Mouse (Mus musculus): ENCODE measurements around the gene Pogz.
"Not testable (repeated sequence)": the region's sequence is repeated elsewhere in the genome, so short reads cannot be mapped to it uniquely, and the experiment has no call there.

Gene Pogz

DNA sequence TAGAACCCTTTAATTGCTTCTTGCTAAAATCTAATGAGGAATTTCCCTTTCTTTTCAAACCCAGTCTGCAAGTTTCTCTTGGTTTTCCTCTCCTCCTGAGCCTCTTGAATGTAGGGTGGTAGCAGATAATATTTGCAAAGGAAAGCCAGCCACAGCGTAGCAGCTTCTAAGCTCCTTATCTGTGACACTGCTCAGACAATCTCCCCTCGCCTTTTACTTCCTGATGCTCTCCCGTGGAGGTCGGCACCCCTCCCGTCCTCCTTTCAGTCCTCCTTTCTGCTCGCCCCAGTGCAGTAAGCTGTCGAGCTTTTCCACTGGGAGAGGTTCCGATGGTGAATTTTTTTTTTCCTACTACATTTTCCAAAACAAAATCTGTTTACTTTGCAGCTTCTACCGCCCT is 5.3 kb upstream of the Pogz start:
- no peak for DNase-seq (ENCODE audit: low read depth in 2 of 2, low spot score in 2 of 2)

DNA sequence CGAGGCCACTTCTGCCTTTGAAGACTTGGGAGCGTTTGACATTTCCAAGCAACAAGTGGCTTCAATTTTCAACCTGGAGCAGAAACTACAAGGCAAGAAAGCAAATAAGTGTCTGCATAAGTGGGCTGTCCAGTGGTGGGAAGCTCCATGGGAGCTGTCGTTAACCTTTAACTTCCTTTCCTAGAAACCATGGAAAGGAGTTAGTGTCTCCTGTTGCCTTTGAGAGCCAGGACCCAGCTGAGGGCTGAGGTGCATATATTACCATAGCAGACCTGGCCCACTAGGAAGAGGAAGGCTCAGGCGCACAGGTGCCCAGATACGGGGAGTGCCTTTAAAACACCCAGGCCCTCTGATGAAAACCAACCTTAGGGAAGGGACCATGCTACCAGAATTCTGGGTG is 4.7 kb upstream of the Pogz start:
- DNase-seq (ENCODE audit: low read depth in 2 of 2, low spot score in 2 of 2): no peak

DNA sequence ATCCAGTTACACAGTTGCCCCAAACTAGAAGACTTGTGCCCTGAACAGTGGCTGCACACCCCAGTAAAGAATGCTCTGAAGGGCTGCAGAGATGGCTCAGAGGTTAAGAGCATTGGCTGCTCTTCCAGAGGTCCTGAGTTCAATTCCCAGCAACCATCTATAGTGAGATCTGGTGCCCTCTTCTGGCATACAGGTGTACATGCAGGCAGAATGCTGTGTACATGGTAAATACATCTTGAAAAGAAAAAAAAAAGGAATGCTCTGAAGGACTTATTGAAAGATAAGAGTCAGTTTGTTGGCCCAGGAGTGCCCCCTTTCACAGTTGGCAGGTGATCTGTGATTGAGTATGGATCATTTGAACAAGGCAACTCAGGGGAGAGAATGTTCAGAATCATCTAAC is 4.0 kb upstream of the Pogz start:
- no peak for DNase-seq (ENCODE audit: low read depth in 2 of 2, low spot score in 2 of 2)

GRCm38 (mm10) chr3:94835396-94835795 is 2.0 kb upstream of the Pogz start:
- DNase-seq (ENCODE audit: low read depth in 2 of 2, low spot score in 2 of 2): no peak

DNA sequence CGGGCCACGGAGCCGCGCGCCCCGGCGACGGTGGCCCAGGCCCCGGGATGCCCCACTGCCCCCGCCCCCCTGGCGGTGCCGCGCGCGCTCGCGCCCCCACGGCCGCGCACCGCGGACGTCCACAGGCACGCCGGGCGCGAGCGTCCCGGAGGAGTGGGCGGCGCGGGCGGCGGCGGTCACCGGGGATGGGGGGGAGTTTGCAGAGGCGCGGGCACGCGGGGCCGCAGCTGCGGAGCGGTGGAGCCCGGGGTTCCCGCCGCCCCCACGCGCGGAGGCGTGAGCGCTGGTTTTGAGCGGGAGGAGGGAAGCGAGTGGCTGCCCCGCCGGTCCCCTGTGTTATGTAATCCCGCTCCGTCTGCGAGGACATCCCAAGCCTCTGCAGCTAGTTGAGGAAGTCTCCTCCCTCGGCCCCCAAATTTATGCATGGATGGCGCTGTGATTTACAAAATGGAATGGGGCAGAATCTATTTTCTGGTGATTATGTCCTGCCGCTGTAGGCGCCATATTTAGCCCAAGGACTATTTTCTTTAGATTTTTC is 661 bp downstream of the Pogz start:
- DNase-seq (ENCODE audit: low read depth in 2 of 2, low spot score in 2 of 2): peak; percentile 68 to 73

GRCm38 (mm10) chr3:94838631-94839030 is 1.3 kb downstream of the Pogz start:
- DNase-seq (ENCODE audit: low read depth in 2 of 2, low spot score in 2 of 2): no peak

DNA sequence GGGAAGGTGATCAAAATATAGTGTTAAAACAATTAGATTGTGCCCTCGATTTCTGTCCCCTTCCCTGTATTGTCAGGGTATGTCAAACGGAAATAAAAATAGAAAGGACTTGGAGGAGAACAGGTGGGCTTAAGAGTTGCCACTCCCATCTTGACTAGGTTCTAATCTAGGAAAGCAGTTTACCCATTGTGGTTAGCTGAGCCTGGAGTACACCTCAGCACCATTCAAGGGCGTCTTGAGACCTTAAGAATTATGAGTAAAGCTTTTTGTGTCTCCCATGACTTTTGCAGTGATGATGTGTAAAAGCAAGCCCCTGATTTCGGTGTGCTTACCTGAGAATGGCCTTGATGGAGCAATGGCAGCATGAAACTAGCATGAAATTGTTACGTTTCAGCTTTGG is 1.7 kb downstream of the Pogz start:
- DNase-seq (ENCODE audit: low read depth in 2 of 2, low spot score in 2 of 2): no peak

GRCm38 (mm10) chr3:94847382-94847781 is 10.0 kb downstream of the Pogz start:
- no peak for DNase-seq (ENCODE audit: low read depth in 2 of 2, low spot score in 2 of 2)

GRCm38 (mm10) chr3:94849338-94849737 is 12.0 kb downstream of the Pogz start:
- peak; percentile 67 to 85 for DNase-seq (ENCODE audit: low read depth in 2 of 2, low spot score in 2 of 2)

GRCm38 (mm10) chr3:94851731-94852130 is 14.4 kb downstream of the Pogz start:
- DNase-seq (ENCODE audit: low read depth in 2 of 2, low spot score in 2 of 2): peak; percentile 32 to 40

DNA sequence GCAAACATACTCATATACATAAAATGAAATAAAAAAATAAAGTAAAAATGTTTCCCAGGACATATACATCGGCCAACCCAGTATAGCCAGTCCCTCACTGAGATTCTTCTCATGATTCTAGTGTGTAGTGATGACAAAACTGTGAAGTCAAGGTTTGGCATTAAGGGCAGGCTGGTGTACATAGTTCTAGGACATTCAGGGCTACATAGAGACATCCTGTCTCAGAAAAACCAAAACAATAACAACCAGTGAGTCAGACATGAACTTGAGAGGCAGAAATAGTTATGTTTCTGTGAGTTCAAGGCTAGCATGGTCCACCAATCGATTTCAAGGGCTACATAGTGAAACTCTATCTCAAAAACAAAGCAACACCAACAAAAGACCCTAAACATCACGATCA is 14.8 kb downstream of the Pogz start:
- DNase-seq (ENCODE audit: low read depth in 2 of 2, low spot score in 2 of 2): no peak

DNA sequence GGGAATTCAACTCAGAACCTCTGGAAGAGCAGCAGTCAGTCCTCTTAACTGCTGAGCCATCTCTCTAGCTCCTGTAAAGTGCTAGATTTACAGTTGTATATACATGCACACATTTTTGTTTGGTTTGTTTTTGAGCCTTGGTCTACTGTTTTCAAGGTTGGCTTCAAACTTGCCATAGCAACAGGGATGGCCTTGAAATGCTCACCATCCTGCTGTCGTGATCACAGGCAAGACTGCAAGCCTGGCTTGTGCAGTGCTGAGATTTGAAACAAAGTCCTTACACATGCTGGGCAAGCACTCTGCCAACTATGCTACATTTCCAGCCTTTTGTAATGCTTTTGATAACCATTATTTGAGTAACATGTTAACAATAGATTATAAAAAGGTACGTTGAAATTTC is 22.1 kb downstream of the Pogz start:
- DNase-seq (ENCODE audit: low read depth in 2 of 2, low spot score in 2 of 2): no peak

GRCm38 (mm10) chr3:94869011-94869410 is 31.6 kb downstream of the Pogz start:
- no peak for DNase-seq (ENCODE audit: low read depth in 2 of 2, low spot score in 2 of 2)

DNA sequence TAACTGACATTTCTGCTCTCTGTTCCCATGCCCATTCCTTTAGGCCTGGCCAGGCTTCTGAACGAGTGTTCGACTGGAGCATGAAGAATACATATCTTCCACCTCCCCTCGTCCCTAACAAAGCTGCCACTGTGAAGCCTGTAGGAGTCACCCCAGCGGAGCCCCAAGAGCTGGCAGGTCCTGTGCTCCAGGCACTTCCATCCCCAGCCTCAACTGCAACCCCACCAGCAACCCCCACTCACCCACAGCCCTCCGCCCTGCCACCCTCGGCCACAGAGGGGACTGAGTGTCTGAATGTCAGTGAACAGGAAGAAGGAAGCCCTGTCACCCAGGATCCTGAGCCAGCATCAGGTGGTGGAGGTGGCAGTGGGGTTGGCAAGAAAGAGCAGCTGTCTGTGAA is 41.3 kb downstream of the Pogz start:
- no peak for DNase-seq (ENCODE audit: low read depth in 2 of 2, low spot score in 2 of 2)

DNA sequence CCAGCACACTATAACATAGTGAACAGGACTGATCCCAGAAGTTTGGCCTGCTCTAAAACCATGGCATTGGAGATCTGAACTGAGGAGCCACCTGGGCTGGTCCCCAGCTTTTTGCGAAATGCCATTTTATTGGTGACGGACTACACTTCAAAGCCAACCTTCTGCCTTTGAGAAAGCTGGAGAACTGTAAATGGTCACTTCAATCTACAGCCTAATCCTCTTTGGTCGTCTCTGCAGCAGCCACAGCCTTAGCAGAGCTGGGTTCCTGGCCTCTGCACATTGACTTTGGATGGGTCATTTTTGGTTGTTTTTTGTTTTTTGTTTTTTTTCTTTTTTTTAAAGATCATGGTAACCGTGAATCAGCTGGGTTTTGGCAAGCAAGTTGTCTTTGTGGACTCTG is 44.5 kb downstream of the Pogz start:
- DNase-seq (ENCODE audit: low read depth in 2 of 2, low spot score in 2 of 2): no peak

DNA sequence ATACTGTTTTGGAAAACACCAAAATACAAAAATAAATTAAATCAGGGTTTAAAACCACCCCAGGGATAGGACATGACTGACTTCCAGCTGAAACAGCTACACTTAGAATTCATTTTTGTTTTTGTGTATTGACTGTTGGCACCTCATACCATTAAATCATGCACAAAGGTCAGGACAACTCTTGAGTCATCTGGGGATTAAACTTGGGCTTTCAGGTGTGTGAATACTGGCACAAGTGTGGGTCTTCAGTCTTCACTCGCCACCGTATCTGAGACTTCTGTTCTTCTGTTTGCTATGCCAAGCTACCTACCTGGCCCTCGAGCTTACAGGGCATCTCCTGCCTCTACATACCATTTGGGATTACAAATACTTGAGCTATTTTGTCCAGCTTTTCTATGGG is 45.2 kb downstream of the Pogz start:
- no peak for DNase-seq (ENCODE audit: low read depth in 2 of 2, low spot score in 2 of 2)

- peak; percentile 60 to 77 for DNase-seq (ENCODE audit: low read depth in 2 of 2, low spot score in 2 of 2)
These were observed 49.2 kb downstream of the Pogz start, which contains the start of gene Psmb4 for GRCm38 (mm10) chr3:94886316-94887224. TSS of gene Psmb4 (minus strand) at chr3:94886961.

- no peak for DNase-seq (ENCODE audit: low read depth in 2 of 2, low spot score in 2 of 2)
These were observed 51.2 kb downstream of the Pogz start for GRCm38 (mm10) chr3:94888595-94888994.

GRCm38 (mm10) chr3:94894076-94894475 is 56.7 kb downstream of the Pogz start:
- DNase-seq (ENCODE audit: low read depth in 2 of 2, low spot score in 2 of 2): no peak

DNA sequence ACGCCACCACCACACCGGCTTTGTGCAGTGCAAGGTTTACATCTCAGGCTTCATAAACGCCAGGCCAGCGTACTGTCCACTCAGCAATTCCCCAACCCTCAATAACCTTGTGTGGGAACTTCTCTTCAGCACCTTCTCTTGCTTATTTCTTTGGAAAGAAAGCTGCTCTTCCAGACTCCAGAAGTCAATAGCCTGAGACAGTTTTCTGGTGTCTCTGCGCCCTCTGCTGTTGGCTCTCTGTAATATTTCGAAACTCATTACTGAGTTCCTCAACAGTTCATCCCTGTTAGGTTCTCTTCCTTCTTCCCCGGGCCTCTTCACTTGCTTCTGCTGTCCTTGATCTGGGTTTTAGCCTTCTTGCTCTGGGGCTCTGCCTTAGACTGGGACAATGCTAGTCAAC is 65.4 kb downstream of the Pogz start:
- DNase-seq (ENCODE audit: low read depth in 2 of 2, low spot score in 2 of 2): peak in 1 of 2 experiments; percentile 32

DNA sequence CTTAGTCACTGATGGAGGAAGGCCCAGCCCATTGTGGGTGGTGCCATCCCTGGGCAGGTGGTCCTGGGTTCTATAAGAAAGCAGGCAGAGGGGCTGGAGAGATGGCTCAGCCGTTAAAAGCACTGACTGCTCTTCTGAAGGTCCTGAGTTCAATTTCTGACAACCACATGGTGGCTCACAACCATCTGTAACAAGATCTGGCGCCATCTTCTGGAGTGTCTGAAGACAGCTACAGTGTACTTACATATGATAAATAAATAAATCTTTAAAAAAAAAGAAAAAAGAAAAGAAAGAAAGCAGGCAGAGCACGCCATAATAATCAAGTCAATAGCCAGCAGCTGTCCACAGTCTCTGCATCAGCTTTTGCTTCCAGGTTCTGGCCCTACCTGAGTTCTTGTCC is 67.4 kb downstream of the Pogz start:
- DNase-seq (ENCODE audit: low read depth in 2 of 2, low spot score in 2 of 2): not testable (repeated sequence)

GRCm38 (mm10) chr3:94906482-94906881 is 69.1 kb downstream of the Pogz start:
- no peak for DNase-seq (ENCODE audit: low read depth in 2 of 2, low spot score in 2 of 2)
